Mouse (Mus musculus): ENCODE data around the gene Myo1b.

Myo1b gene

GRCm38 (mm10) chr1:51789269-51789668, 126.6 kb downstream of the Myo1b start:
- DNase-seq (ENCODE audit: low spot score in 2 of 2) = no peak

GRCm38 (mm10) chr1:51782091-51782490, 133.8 kb downstream of the Myo1b start:
- DNase-seq (ENCODE audit: low spot score in 2 of 2) = no peak

- DNase-seq (ENCODE audit: low spot score in 2 of 2) = no peak
These were observed 135.5 kb downstream of the Myo1b start for GRCm38 (mm10) chr1:51780357-51780756.

- no peak for DNase-seq (ENCODE audit: low spot score in 2 of 2)
These were observed 137.6 kb downstream of the Myo1b start for GRCm38 (mm10) chr1:51778241-51778640.

- DNase-seq (ENCODE audit: low spot score in 2 of 2) = no peak
These were observed 145.4 kb downstream of the Myo1b start for GRCm38 (mm10) chr1:51770504-51770871.

- no peak for DNase-seq (ENCODE audit: low spot score in 2 of 2)
These were observed 145.9 kb downstream of the Myo1b start for GRCm38 (mm10) chr1:51769815-51770503.

GRCm38 (mm10) chr1:51766271-51766670, 149.6 kb downstream of the Myo1b start:
- DNase-seq (ENCODE audit: low spot score in 2 of 2) = no peak

GRCm38 (mm10) chr1:51765156-51765555, 150.7 kb downstream of the Myo1b start:
- DNase-seq (ENCODE audit: low spot score in 2 of 2) = no peak

GRCm38 (mm10) chr1:51759657-51760056, 156.2 kb downstream of the Myo1b start:
- DNase-seq (ENCODE audit: low spot score in 2 of 2) = no peak

- no peak for DNase-seq (ENCODE audit: low spot score in 2 of 2)
These were observed 157.4 kb downstream of the Myo1b start for GRCm38 (mm10) chr1:51758326-51759109.

- DNase-seq (ENCODE audit: low spot score in 2 of 2) = no peak
These were observed 162.2 kb downstream of the Myo1b start for GRCm38 (mm10) chr1:51753621-51754020.

- no peak for DNase-seq (ENCODE audit: low spot score in 2 of 2)
These were observed 164.9 kb downstream of the Myo1b start for GRCm38 (mm10) chr1:51751006-51751405.

- no peak for DNase-seq (ENCODE audit: low spot score in 2 of 2)
These were observed 167.6 kb downstream of the Myo1b start for GRCm38 (mm10) chr1:51748306-51748705.

- no peak for DNase-seq (ENCODE audit: low spot score in 2 of 2)
These were observed 168.4 kb downstream of the Myo1b start for GRCm38 (mm10) chr1:51747494-51747893.

GRCm38 (mm10) chr1:51746711-51747240, 169.1 kb downstream of the Myo1b start:
- no peak for DNase-seq (ENCODE audit: low spot score in 2 of 2)

- DNase-seq (ENCODE audit: low spot score in 2 of 2) = no peak
These were observed 172.0 kb downstream of the Myo1b start for GRCm38 (mm10) chr1:51743756-51744425.

GRCm38 (mm10) chr1:51742586-51742985, 173.3 kb downstream of the Myo1b start:
- no peak for DNase-seq (ENCODE audit: low spot score in 2 of 2)

- no peak for DNase-seq (ENCODE audit: low spot score in 2 of 2)
These were observed 175.1 kb downstream of the Myo1b start for GRCm38 (mm10) chr1:51740626-51741231.

GRCm38 (mm10) chr1:51739252-51739852, 176.5 kb downstream of the Myo1b start:
- no peak for DNase-seq (ENCODE audit: low spot score in 2 of 2)

- DNase-seq (ENCODE audit: low spot score in 2 of 2) = no peak
These were observed 179.0 kb downstream of the Myo1b start for GRCm38 (mm10) chr1:51736822-51737221.

- DNase-seq (ENCODE audit: low spot score in 2 of 2) = no peak
These were observed 181.2 kb downstream of the Myo1b start for GRCm38 (mm10) chr1:51734721-51735120.

GRCm38 (mm10) chr1:51729407-51729806, 186.5 kb downstream of the Myo1b start:
- DNase-seq (ENCODE audit: low spot score in 2 of 2) = no peak
